Mouse (Mus musculus) embryonic fibroblast, embryonic 13.5 days (primary cell): ENCODE data around the gene Olfr648.

ENCODE experiments used
- CTCF ChIP-seq: IDR thresholded peaks from 2 replicates; pipeline ENCODE4 v1.5.1; 2011; ENCODE audit warnings: mild to moderate bottlenecking, control low read depth, low read length, moderate library complexity, borderline replicate concordance; ENCODE audit not compliant: insufficient read depth
- POLR2A ChIP-seq: IDR thresholded peaks from 2 replicates; pipeline ENCODE4 v1.6.1; 2011; ENCODE audit warnings: low read depth, mild to moderate bottlenecking, control low read depth, low read length, moderate library complexity

DNA sequence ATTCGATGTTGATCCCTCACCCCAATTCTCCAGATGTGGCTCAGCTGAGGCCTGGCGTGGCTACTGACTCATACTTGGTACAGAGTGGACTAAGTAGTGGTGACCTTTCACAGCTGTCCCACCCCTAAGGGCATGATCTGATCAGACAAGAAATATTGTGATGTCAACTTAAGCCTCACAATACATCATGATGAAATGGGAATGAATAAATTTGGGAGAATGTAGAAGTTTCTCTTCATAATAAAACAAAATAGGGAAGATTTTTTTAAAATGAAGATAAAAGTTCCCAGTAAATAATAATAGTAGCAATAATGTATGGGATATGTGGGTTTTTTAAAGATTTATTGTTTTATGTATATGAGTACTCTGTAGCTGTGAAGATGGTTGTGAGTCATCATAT is 32.7 kb downstream of the Olfr648 start, which contains the start of gene Ubqlnl:
- TF ChIP-seq CTCF (no peak), POLR2A (no peak)
